Mouse (Mus musculus) ES-Bruce4 (cell line): Measurements from ENCODE around the gene C87436.

ENCODE experiments used
- CTCF ChIP-seq: IDR thresholded peaks from one replicate; pipeline ENCODE4 v1.8.1; 2011; ENCODE audit warnings: low read depth, low read length
- POLR2A ChIP-seq: IDR thresholded peaks from one replicate; pipeline ENCODE4 v1.8.1; 2011; ENCODE audit warnings: low read length; ENCODE audit not compliant: insufficient read depth

GRCm38 (mm10) chr6:86395969-86396368, 42.2 kb upstream of the C87436 start:
- TF ChIP-seq POLR2A: no peak
- no peak for TF ChIP-seq CTCF
